Mouse (Mus musculus): ENCODE data around the gene Mylk. TPM values are rescaled to one million over a fixed set of nuclear protein-coding genes. Genes with fewer than 3 reads are reported as not detected.

Gene Mylk
- total RNA-seq, 2 experiments from 2014 or later: 21.8 to 26.2 TPM

DNA sequence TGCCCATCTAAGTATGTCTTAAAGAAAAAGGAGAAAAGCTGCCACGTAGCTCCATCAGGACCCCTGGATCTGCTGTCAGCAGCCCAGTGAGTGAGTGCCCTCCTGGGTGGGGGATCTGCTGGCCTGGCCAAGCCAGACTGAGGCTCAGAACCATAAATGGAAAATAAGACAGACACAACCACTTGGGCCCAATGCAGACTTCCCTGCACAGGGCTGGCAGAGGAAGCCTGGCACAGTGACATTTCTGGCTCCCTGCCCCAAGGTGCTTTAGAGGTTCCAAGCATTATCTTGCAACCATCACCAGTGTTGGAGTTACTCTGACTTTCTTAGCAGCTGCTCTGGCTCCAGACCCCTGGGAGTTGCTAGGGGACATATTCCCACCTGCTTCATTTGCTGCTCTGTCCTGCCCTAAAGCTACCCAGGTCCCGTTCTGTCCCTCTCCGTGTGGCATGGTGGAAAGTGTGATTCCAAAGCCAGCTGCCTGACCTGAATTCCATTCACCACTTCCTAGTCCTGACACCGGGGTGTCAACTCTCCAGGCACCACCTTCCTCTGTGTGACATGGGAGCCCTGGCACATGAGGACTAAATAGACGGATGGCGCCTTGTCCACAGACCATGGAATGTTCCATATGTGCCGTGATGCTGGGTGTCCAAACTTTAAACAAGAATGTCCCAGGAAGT, 156.7 kb downstream of the Mylk start:
- no peak for DNase-seq (ENCODE audit: low spot score)

DNA sequence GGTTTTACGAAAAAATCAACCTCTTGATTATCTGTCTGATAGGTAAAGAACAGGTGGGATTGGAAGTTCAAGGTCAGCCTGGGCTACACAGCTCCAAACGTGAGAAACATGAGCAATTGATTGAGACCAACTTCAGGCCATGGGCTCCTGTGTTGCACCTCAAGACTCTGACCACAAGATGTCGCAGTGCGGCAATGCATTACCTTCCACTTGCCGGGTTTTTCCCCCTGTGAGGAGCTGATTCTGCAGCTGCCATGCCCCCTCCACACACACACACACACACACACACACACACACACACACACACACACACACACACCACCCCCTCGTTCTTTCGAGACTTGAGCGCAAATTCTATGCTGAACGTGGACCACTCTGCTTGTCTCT, 157.3 kb downstream of the Mylk start:
- peak; percentile 76 for DNase-seq (ENCODE audit: low spot score)

DNA sequence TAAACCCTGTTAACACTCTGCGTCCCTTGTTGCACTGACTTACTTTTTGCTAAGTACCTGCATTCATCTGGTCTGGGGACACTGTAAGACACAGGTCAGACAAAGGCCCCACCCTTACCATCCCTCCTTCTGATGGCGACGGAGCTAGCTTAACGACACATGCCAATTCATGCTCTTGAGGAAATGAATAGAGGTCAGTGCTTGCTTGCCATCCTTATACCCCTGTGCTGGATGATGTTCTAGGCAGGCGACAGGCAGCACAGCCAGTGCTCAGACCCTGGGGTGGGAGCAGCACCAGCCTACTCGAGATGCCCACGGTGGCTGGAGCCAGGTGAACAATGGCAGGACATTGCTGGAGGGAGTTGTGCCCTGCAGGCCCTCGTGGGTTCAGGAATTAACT, 157.8 kb downstream of the Mylk start:
- DNase-seq (ENCODE audit: low spot score): no peak

- no peak for DNase-seq (ENCODE audit: low spot score)
Measured at GRCm38 (mm10) chr16:34904876-34905275, 159.9 kb downstream of the Mylk start.

GRCm38 (mm10) chr16:34909437-34909836, 164.4 kb downstream of the Mylk start:
- peak; percentile 61 for DNase-seq (ENCODE audit: low spot score)

DNA sequence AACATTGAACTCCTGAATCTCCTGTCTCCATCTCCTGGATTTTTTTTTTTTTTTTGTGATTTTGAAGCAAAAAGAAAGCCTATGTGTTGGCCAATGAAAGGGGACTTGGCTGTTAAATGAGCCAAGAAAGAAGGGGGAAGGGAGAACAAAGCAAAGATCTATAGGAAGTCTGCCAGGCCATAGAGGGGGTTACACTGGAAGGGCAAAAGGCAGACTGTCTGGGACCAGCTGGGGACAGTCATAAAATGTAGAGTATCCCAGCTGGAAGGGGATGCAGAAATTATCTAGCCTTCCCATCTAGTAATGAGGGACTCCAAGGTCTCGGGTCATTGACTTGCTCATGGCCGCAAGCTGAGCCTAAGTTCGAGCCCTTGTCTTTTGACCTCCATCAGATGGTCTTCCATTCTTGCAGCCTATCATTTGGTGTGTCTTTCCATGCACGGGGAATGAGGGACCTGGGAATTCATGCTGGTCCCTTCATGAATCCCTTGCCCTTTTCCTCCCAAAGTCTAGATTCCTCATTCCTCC, 172.4 kb downstream of the Mylk start:
- no peak for DNase-seq (ENCODE audit: low spot score)

GRCm38 (mm10) chr16:34920182-34920581, 175.2 kb downstream of the Mylk start:
- peak; percentile 42 for DNase-seq (ENCODE audit: low spot score)

DNA sequence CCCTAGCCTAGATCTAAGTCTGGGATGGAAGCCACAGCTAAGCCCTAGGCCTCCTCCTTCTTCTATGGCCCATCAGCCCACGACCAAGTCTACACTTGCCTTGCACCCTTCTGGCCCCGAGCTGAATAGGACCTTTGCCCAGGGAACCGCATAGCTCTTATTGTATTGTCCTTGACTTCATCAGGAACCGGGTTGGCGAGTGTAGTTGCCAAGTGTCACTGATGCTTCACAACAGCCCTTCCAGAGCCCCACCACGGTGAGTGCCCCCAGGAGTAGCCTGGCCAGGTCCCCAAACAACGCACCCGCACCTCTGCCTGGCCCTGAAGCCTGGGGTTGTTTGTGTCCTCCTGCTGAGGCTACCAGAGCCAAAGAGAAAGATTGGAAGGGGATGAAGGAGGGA, 175.9 kb downstream of the Mylk start:
- no peak for DNase-seq (ENCODE audit: low spot score)

GRCm38 (mm10) chr16:34921319-34921718, 176.3 kb downstream of the Mylk start:
- DNase-seq (ENCODE audit: low spot score): no peak

GRCm38 (mm10) chr16:34923630-34924029, 178.6 kb downstream of the Mylk start:
- no peak for DNase-seq (ENCODE audit: low spot score)

DNA sequence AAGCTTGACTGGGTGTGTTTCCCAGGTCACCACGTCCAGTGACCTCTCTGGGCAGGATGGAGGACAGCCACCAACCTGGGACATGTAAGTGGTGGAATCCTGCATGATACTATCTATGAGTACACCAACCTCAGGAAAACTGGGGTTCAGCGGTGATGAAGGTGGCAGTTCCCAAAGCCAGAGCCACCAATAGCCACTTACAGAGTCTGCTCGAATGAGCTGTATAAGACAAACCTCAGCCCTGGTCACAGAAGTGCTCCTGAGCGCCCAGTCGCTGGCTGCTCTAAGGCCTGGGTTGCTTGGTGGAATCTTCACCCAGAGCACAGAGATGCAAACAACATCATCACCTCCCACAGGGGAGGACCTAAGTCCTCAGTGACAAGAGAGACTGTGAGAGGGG, 179.3 kb downstream of the Mylk start:
- no peak for DNase-seq (ENCODE audit: low spot score)

DNA sequence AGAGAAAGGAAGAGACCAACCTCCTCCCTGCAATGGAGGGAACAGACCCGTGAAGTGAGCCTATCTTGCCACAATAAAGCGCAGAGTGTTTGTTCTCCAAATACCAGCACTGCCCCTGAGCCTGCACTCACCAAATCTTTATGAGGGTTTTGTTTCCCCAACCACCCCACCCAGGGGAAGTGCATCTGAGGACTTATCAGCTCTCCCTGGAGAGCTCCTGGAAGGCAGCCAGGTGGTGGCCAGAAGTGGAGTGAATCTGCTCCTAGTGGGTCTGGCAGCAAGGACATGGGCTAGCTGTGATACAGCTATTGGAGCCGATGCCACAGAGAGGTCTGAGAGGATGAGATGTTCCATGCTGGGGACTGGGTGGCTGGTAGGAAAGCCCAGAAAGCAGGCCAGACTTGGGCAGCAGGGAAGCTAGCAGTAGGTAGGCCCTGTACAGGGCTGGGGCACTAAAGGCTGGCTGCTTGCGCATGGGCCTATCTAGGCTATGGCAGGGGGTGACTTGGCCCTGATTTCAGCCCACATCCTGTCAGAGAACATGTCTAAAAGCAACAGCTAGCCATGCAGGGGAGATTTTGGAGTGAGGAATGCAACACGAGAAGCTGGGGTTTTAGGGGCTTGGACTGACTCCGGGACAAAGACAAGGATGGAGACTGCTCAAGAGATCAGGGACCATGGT, 180.1 kb downstream of the Mylk start:
- peak; percentile 54 for DNase-seq (ENCODE audit: low spot score)

DNA sequence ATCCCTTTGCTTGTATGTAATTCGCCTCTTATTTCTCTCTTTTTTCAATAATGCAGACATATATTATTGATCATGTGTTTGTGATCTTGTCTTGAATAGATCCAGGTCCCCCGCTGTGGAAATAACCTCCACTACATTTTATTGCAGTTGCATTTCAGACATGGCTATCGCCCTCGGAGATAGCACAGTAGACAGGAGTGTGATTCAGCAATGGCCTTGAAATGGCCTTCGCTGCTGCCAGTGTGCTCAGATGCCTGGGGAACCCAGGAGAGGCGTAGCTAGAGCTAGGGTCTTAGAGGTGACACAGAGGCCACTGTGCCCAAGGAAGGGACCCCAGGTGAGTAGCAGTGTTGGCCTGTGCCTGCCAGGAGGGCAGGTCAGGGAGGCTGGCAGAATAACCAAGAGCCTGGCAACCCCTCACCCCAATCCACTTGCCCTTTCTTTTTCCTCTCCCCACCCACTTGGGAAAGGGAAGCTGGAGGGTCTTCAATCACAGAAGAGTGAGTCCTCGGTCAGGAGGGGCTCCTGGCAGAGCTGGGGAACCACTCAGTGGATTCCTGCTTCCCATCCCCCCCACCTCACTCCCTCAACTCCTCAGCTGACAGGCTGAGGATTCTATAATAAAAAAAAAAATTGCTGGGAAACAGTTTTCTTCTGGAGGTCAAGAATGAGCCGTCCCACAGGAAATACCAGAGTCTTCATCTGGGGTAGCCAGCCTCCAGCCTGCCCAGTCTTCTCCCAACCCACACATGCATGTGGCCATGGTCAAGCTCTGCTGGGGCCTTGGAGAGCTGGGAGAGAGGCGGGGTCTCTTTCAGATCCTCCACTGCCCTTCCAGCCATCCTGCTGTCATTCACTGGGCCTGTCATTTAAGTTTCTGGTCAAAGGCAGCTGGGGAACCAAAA, 181.8 kb downstream of the Mylk start:
- DNase-seq (ENCODE audit: low spot score): no peak

- DNase-seq (ENCODE audit: low spot score): no peak
Measured at GRCm38 (mm10) chr16:34929686-34930085, 184.7 kb downstream of the Mylk start.

- no peak for DNase-seq (ENCODE audit: low spot score)
Measured at GRCm38 (mm10) chr16:34930110-34930509, 185.1 kb downstream of the Mylk start.

DNA sequence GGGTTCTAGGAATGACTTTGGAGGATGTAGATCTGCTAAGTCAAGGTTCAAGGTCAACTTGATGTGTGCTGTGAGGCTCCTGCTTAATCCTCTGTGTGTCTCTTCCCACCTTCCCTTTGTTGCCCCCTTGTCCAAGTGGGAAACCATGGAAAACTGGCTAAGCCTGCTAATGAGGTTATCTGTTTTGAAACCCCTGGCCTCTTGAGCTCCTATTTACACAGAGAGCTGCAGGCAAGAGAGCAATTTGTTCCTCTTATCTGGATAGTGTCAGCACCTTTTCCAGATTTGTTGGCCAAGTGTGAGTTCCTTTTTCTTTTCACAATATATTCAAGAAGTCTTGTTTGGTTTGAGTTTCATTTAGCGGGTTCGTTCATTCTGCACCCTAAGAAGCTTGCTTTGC, 186.3 kb downstream of the Mylk start:
- DNase-seq (ENCODE audit: low spot score): no peak

DNA sequence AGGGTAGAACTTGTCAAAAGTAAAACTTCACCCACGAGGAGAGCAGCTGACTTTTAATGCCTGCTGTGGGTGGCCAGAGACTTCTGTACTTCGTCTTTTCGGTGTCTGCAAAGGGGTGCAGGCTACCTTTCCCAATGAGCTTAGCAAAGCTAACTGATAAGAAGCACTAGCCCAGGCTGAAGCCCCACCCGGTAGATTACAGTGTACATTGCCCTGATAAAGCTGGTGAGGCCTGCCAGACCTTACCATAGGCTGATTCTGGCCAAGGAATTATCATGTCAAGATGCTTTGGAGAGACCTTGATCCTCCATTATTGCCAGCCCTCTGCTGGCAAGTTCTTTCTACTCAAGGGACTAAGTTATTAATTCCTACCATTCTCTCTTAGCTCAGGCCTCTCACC, 188.2 kb downstream of the Mylk start:
- DNase-seq (ENCODE audit: low spot score): no peak

- no peak for DNase-seq (ENCODE audit: low spot score)
Measured at GRCm38 (mm10) chr16:34934486-34934885, 189.5 kb downstream of the Mylk start.

DNA sequence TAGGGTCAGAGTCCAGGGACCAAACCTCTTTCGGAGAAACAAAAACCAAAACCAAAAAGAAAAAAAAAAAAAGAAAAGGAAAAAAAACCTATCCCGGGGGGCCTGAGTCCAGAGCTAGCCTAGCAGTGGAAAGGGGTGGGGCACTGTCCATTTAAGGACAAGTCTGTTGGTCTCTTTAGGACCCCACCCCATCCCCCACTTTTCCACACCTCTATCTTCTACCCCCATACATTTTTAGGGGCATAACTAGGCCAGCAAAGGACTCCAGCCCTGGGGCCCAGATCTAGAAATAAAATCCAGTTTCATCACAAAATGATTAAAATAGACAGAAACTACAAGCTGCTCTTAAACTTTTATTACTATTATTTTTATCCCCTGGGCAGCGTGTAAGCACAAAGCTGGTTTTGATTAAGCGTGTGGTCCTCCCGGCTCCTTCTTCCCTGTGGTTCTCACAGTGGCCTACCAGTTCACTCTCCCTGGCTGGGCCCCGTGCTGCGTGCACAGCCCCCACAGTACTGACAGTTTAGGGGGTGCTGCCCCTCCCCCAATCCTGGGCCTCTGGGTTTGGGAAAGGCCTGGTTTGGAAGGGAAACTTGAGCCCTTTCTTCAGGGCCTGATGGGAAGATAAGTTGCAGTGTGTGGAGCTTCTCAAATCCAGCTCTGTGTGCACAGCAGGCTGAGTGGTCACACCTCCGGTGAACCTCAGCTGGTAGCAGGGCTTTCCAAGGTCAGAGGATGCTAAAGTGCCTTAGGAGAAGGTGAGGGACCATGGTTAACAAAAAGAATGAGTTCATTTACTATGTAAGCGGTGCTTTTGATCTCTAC, 190.7 kb downstream of the Mylk start:
- DNase-seq (ENCODE audit: low spot score): no peak

GRCm38 (mm10) chr16:34936339-34936810, 191.4 kb downstream of the Mylk start:
- no peak for DNase-seq (ENCODE audit: low spot score)

DNA sequence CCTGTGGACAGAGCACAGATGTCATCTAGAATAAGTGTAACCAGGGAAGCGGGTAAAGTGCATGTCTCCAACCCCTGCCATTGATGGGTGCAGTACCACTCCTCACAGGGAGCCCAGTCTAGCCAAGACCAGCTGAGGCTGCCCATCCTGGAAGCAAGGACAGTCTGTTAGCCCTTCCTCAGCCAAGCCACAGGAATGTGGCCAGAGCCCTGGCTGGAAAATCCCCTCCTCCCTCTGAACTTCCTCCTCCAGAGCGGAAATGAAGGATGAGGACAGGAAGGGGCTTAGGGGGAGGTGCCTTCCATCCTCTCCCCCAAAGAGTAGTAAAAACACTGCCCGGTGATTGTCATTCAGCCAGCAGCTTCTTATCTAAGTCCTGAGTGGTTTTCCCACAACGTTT, 192.6 kb downstream of the Mylk start:
- DNase-seq (ENCODE audit: low spot score): no peak

Data from gastrocnemius, adult 18-20 months (tissue).